Mouse (Mus musculus) liver, embryonic 14.5 days (tissue): ENCODE results near the gene Txk. TPM values are rescaled to one million over a fixed set of nuclear protein-coding genes. Genes with fewer than 3 reads are reported as not detected.

ENCODE experiments used
- ATAC-seq: fragments of 200-750 bp; cut with Nextera tagmentation; 2 replicates; pipeline ENCODE4 v1.8.0; 2017; ENCODE audit warnings: moderate number of reproducible peaks, mild to moderate bottlenecking, moderate library complexity; ENCODE audit not compliant: insufficient read depth
- DNase-seq, 3 experiments: peaks; one replicate each; pipeline ENCODE4 v3.0.0-alpha.2; 2012 to 2013; ENCODE audit warnings: low read depth in 3 of 3, low spot score in 3 of 3
- H3K27ac ChIP-seq: fragments of 300-500 bp; sonication (generic); 2 replicates; pipeline ENCODE4 v1.5.1; 2014; ENCODE audit warnings: moderate library complexity, mild to moderate bottlenecking, control low read depth, inconsistent platforms
- H3K27me3 ChIP-seq: fragments of 300-500 bp; sonication (generic); 2 replicates; pipeline ENCODE4 v1.6.1; 2014; ENCODE audit warnings: mild to moderate bottlenecking, low read length, moderate library complexity; ENCODE audit not compliant: control insufficient read depth, insufficient read depth
- H3K36me3 ChIP-seq: fragments of 300-500 bp; sonication (generic); replicated peaks from 2 replicates; pipeline ENCODE4 v1.6.1; 2014; ENCODE audit warnings: low read depth; ENCODE audit not compliant: control insufficient read depth, insufficient read depth
- H3K4me1 ChIP-seq, 2 experiments: fragments of 200-500 bp in 1 of 2; fragments of 300-500 bp in 1 of 2; sonication (generic) in 1 of 2; replicated peaks; 2 replicates each; pipeline ENCODE4 v1.6.1; 2012 to 2014; ENCODE audit warnings: antibody characterized with exemption in 1 of 2, inconsistent platforms in 1 of 2, low read length in 1 of 2; ENCODE audit not compliant: control insufficient read depth in 2 of 2, insufficient read depth in 2 of 2
- H3K4me2 ChIP-seq: fragments of 300-500 bp; sonication (generic); 2 replicates; pipeline ENCODE4 v1.6.1; 2014; ENCODE audit warnings: low read depth, mild to moderate bottlenecking, control low read depth, moderate library complexity
- H3K4me3 ChIP-seq, 2 experiments: fragments of 200-500 bp in 1 of 2; fragments of 300-500 bp in 1 of 2; sonication (generic) in 1 of 2; 2 replicates each; pipeline ENCODE4 v1.5.1; 2012 to 2014; ENCODE audit warnings: low read depth in 2 of 2, low read length in 2 of 2, mild to moderate bottlenecking in 2 of 2, control low read depth in 1 of 2, inconsistent platforms in 1 of 2, moderate library complexity in 1 of 2; ENCODE audit not compliant: insufficient read depth in 1 of 2
- H3K9ac ChIP-seq: fragments of 300-500 bp; sonication (generic); replicated peaks from 2 replicates; pipeline ENCODE4 v1.6.1; 2014; ENCODE audit warnings: mild to moderate bottlenecking, control low read depth, moderate library complexity
- H3K9me3 ChIP-seq: fragments of 300-500 bp; sonication (generic); 2 replicates; pipeline ENCODE4 v1.6.1; 2016; ENCODE audit warnings: low read length, mixed read lengths; ENCODE audit not compliant: control insufficient read depth
- CTCF ChIP-seq: IDR thresholded peaks from 2 replicates; pipeline ENCODE4 v1.5.1; 2016; ENCODE audit warnings: antibody characterized with exemption, low read depth, control low read depth
- EP300 ChIP-seq: IDR thresholded peaks from 2 replicates; pipeline ENCODE4 v1.6.1; 2016; ENCODE audit warnings: antibody characterized with exemption, low read depth
- WGBS: fragments of 180-500 bp; shearing (Covaris S2); extraction: QIAGEN DNeasy Blood & Tissue Kit; methylation state at CpG from one replicate; pipeline ENCODE4 v1.1.7; 2014; ENCODE audit not compliant: insufficient replicate concordance; 5-methylcytosine and 5-hydroxymethylcytosine counted together
- polyA plus RNA-seq, 2 experiments: library from polyadenylated mRNA; depleted of rRNA in 1 of 2; stranded (reverse) in 1 of 2; unstranded in 1 of 2; fragments of >200 nt; fragmentation: Nextera tagmentation in 1 of 2; extraction: Ambion mirVana in 1 of 2; gene quantifications; 2 replicates each; pipeline versions ENCODE4 v1.2.1 to v1.2.3; 2012 to 2014

Txk gene
- polyA plus RNA-seq, 2 experiments = 0.01 TPM; not detected in 1

- Histone ChIP-seq H3K4me1 (peaks cover 0 to 5% of the 10 kb centered on the region in 2 experiments; a peak in 2 of 4 replicates), H3K4me2 (no peak overlapping the region), H3K9ac (no peak overlapping the region), H3K4me3 (no peak overlapping the region), H3K36me3 (no peaks in the 10 kb centered on the region), H3K27me3 (no peaks in the 10 kb centered on the region), H3K27ac (no peak overlapping the region), H3K9me3 (no peaks in the 10 kb centered on the region)
- ATAC-seq = no peak
- WGBS = 63% methylated on average over 2 of the region's 2 CpGs
- no peak for TF ChIP-seq EP300
- no peak for TF ChIP-seq CTCF
- no peak for DNase-seq
These were observed 2.5 kb upstream of the Txk start for GRCm38 (mm10) chr5:72755035-72755434.

- Histone ChIP-seq H3K4me3 (no peak overlapping the region), H3K9me3 (no peaks in the 10 kb centered on the region), H3K4me1 (peaks cover 0 to 3% of the 10 kb centered on the region in 2 experiments; a peak in 1 of 4 replicates), H3K9ac (no peak overlapping the region), H3K36me3 (no peaks in the 10 kb centered on the region), H3K27ac (no peak overlapping the region), H3K4me2 (no peak overlapping the region), H3K27me3 (no peaks in the 10 kb centered on the region)
- TF ChIP-seq EP300 (no peak), CTCF (no peak)
- no peak for ATAC-seq
- DNase-seq = no peak
- WGBS = 62% methylated on average over 7 of the region's 7 CpGs
These were observed 1.4 kb downstream of the Txk start for GRCm38 (mm10) chr5:72751056-72751758.

GRCm38 (mm10) chr5:72750226-72750625 lies 2.4 kb downstream of the Txk start:
- peaks cover 0 to 3% of the 10 kb centered on the region in 2 experiments; a peak in 1 of 4 replicates for H3K4me1 ChIP-seq
- H3K4me3 ChIP-seq = no peak overlapping the region
- H3K4me2 ChIP-seq = no peak overlapping the region
- no peak overlapping the region for H3K9ac ChIP-seq
- DNase-seq (no peak), ATAC-seq (no peak)
- no peak for TF ChIP-seq CTCF
- TF ChIP-seq EP300 = no peak
- 56% methylated on average over 5 of the region's 5 CpGs for WGBS
- H3K27me3 ChIP-seq = no peaks in the 10 kb centered on the region
- no peaks in the 10 kb centered on the region for H3K36me3 ChIP-seq
- H3K9me3 ChIP-seq = no peaks in the 10 kb centered on the region
- H3K27ac ChIP-seq = no peak overlapping the region

GRCm38 (mm10) chr5:72748659-72749265 lies 3.8 kb downstream of the Txk start:
- H3K36me3 ChIP-seq = no peaks in the 10 kb centered on the region
- DNase-seq = no peak
- WGBS = 43% methylated on average over 7 of the region's 7 CpGs

GRCm38 (mm10) chr5:72747384-72747783 lies 5.2 kb downstream of the Txk start:
- Histone ChIP-seq H3K36me3 (no peaks in the 10 kb centered on the region), H3K9me3 (no peaks in the 10 kb centered on the region), H3K4me1 (peaks cover 0 to 3% of the 10 kb centered on the region in 2 experiments; a peak in 1 of 4 replicates), H3K9ac (no peak overlapping the region), H3K4me2 (no peak overlapping the region), H3K4me3 (no peak overlapping the region), H3K27ac (no peak overlapping the region), H3K27me3 (no peaks in the 10 kb centered on the region)
- no peak for ATAC-seq
- TF ChIP-seq EP300 (no peak), CTCF (no peak)
- no peak for DNase-seq
- WGBS = 77% methylated on average over 4 of the region's 4 CpGs

More at GRCm38 (mm10) chr5:72748659-72749265, 3.8 kb downstream of the Txk start:
- ATAC-seq = no peak
- H3K27ac ChIP-seq = no peak overlapping the region
- H3K9me3 ChIP-seq = no peaks in the 10 kb centered on the region
- H3K4me3 ChIP-seq = no peak overlapping the region
- no peaks in the 10 kb centered on the region for H3K27me3 ChIP-seq
- TF ChIP-seq EP300 (no peak), CTCF (no peak)
- H3K4me2 ChIP-seq = no peak overlapping the region
- peaks cover 0 to 3% of the 10 kb centered on the region in 2 experiments; a peak in 1 of 4 replicates for H3K4me1 ChIP-seq
- H3K9ac ChIP-seq = no peak overlapping the region
